Mouse (Mus musculus) heart, embryonic 10.5 days (tissue): Measurements from ENCODE around the gene Tubb2b. TPM values are rescaled to one million over a fixed set of nuclear protein-coding genes. Genes with fewer than 3 reads are reported as not detected.

Experiments used
- DNase-seq: peaks from one replicate; pipeline ENCODE4 v3.0.0-alpha.2; 2017; ENCODE audit warnings: low spot score
- H3K27ac ChIP-seq: fragments of 300-500 bp; sonication (generic); 2 replicates; pipeline ENCODE4 v1.5.1; 2016; ENCODE audit warnings: mild to moderate bottlenecking
- H3K27me3 ChIP-seq: fragments of 300-500 bp; sonication (generic); 2 replicates; pipeline ENCODE4 v1.6.1; 2016; ENCODE audit warnings: mild to moderate bottlenecking; ENCODE audit not compliant: poor library complexity, insufficient read depth, severe bottlenecking
- H3K36me3 ChIP-seq: fragments of 300-500 bp; sonication (generic); 2 replicates; pipeline ENCODE4 v1.6.1; 2016; ENCODE audit warnings: mild to moderate bottlenecking, moderate library complexity
- H3K4me1 ChIP-seq: fragments of 300-500 bp; sonication (generic); 2 replicates; pipeline ENCODE4 v1.6.1; 2016; ENCODE audit warnings: mild to moderate bottlenecking
- H3K4me3 ChIP-seq: fragments of 300-500 bp; sonication (generic); 2 replicates; pipeline ENCODE4 v1.5.1; 2016; ENCODE audit warnings: mild to moderate bottlenecking, moderate library complexity
- H3K9me3 ChIP-seq: fragments of 300-500 bp; sonication (generic); 2 replicates; pipeline ENCODE4 v1.6.1; 2016; ENCODE audit warnings: mild to moderate bottlenecking, moderate library complexity
- WGBS: fragments of 180-500 bp; shearing (Covaris S2); methylation state at CpG from one replicate; pipeline ENCODE4 v1.1.7; 2016; 5-methylcytosine and 5-hydroxymethylcytosine counted together
- polyA plus RNA-seq: library from polyadenylated mRNA; unstranded; fragments of >200 nt; fragmentation: Nextera tagmentation; extraction: Ambion mirVana; gene quantifications from 2 replicates; pipeline ENCODE4 v1.2.1, GENCODE M21; 2016

Tubb2b gene
- 18.8 and 30.7 TPM in 2 replicates for polyA plus RNA-seq

DNA sequence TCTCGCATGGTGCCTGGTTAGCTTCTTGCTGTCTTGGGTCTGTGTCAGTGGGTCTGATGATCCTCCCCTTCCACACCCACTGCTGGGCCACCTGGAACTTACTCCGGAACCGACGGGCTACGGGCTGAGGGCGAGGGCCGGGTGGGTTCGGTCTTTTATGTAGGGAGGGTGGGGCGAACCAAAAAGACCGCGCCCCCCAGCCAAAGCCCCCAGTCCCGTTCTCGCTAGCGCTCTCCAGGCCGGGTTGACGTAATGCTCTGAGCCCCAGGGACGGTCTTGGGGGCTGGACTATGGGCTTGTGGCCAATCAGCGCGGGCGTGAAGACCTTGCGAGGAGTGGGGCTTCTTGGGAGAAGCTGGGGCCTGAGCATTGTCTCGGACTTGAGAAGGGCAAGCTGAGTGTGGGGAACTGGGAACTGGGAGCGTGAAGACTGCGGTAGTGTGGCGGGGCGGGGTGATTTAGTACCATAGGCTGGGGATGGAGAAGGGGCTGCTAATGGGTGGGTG, at the start of gene Tubb2b:
Tubb2b (minus strand) TSS at position 241 of the 506 bp plus-strand sequence.
- Histone ChIP-seq H3K27me3 (peaks cover 9% of the 10 kb centered on the region; the same call in 1 of the 2 replicates), H3K4me1 (peaks cover 40% of the 10 kb centered on the region), H3K9me3 (no peaks in the 10 kb centered on the region), H3K36me3 (peaks cover 8% of the 10 kb centered on the region; the same call in 1 of the 2 replicates), H3K4me3 (peak within 1 kb of the TSS; percentile 80), H3K27ac (peak within 1 kb of the TSS; percentile 89)
- DNase-seq: peak; percentile 96
- WGBS: 1% methylated on average over 26 of the region's 26 CpGs

DNA sequence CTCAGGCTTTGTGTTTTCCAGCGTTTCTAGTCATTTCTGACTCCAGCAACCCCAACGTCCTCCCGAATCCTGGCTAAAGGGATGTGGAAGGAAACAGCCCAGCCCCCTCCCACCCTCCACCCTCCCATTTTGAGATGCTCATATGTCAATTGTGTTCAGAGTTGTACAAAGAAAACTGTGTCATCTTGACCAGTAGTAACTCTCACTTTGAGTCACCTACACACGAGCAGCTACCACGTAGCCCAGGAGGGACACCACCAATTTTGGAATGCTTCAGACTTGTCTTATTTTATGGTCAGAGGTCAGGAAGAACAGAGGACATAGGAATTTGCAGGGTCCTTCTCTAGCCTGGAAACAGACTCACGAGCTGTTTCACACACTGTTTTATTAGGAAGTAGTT, 43.8 kb upstream of the Tubb2b start:
- H3K36me3 ChIP-seq: peaks cover 3% of the 10 kb centered on the region; the same call in 1 of the 2 replicates
- H3K27ac ChIP-seq: no peak overlapping the region
- no peaks in the 10 kb centered on the region for H3K9me3 ChIP-seq
- H3K4me3 ChIP-seq: no peak overlapping the region
- 89% methylated on average over 6 of the region's 6 CpGs for WGBS
- no peaks in the 10 kb centered on the region for H3K27me3 ChIP-seq
- H3K4me1 ChIP-seq: no peaks in the 10 kb centered on the region; the same call in 1 of the 2 replicates
- DNase-seq: no peak

DNA sequence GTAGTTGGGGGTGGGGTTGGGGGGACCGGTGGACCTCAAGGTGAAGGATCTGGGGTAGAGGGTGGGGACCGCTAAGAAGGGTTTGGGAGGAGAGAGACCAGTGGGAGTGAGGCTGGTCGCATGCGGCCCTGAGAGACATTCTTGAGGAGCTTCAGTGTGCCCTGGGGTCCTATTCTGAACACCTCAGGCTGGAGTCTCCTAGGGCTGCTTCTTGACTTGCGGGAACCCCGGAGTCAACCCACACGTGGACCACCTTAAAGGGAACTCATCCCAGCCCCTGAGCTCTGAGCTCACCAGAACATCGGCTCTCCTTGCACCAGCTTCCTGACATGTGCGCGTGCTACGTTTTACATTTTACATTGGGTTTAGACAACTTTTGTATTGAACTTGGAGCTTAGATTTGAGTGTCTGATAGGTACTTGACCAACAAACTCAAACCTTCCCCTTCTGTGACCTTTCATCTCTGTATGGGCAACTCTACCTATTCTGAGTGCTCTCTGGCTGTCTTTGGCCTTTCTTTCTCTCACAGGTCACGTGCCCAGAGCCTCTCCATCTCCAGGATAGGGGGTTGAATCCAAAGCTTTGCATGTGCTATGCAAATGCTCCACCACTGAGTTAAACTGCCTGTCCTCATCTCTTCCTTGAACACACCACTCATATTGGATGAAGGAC, 33.2 kb upstream of the Tubb2b start:
- peaks cover 13% of the 10 kb centered on the region for H3K4me1 ChIP-seq
- WGBS: 43% methylated on average over 12 of the region's 12 CpGs
- no peak for DNase-seq
- H3K4me3 ChIP-seq: peak overlapping the region; percentile 78
- H3K27me3 ChIP-seq: no peaks in the 10 kb centered on the region
- H3K27ac ChIP-seq: peak overlapping the region; percentile 93
- H3K9me3 ChIP-seq: no peaks in the 10 kb centered on the region
- peaks cover 10% of the 10 kb centered on the region for H3K36me3 ChIP-seq

DNA sequence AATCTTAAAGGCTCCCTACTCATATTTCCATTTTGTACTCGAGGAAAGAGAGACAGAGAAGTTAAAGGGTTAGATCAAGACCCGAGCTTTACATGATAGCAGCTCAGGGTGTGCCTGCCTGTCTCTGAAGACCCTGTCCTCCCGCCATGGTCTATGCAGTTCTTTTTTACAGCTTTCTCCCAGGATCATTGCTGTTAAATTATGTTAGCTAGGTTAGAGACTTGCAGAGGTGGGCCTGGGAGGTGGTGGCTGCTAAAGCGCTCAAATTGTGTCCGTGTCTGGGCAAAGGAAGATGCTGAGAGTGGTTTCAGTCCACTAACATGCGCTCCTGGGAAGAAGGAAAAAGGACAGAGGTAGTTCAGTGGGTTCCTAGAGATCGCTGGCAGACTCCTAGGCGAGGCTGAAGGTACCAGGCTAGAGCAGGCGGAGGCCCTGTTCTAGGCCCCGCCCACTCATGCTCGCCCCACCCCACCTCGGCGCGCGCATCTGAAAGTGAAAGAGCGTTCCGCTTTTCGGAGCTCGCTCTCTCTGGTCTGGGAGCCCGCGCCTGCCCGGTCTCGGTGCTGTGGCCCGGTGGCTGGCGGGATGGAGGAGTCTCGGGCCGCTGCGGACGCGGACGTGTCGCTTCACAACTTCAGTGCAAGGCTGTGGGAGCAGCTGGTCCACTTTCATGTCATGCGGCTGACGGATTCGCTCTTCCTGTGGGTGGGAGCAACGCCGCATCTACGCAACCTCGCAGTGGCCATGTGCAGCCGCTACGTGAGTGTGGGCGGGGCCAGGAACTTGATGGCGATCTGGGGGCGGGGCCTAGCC, 32.4 kb upstream of the Tubb2b start, which contains the start of gene Psmg4:
Psmg4 (plus strand) TSS at position 474 of the 813 bp plus-strand sequence.
- peak within 1 kb of the TSS; percentile 93 for H3K27ac ChIP-seq
- DNase-seq: peak; percentile 97
- no peaks in the 10 kb centered on the region for H3K27me3 ChIP-seq
- H3K4me1 ChIP-seq: peaks cover 13% of the 10 kb centered on the region
- peak within 1 kb of the TSS; percentile 78 for H3K4me3 ChIP-seq
- no peaks in the 10 kb centered on the region for H3K9me3 ChIP-seq
- 2% methylated on average over 44 of the region's 44 CpGs for WGBS
- H3K36me3 ChIP-seq: peaks cover 10% of the 10 kb centered on the region

DNA sequence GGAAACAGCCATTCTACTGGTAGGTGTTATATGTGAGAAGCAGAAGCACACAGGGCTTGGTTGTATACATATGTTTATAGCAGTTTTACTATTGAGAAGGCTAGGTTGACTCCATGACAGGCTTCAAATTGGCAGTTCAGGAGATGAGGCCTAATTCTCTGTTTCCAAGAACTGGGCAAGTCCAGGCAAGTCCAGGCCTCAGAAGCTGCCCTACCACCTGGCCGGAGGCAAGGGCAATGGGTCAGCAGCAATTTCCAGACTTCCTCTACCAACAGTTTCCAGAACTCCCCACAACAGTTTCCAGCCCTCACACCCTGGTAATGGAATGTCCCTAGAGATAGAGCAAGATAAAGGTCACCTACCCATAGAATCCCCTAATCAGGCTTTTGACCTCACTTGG, 29.7 kb upstream of the Tubb2b start:
- no peak for DNase-seq
- H3K27me3 ChIP-seq: no peaks in the 10 kb centered on the region
- 85% methylated on average over 1 of the region's 1 CpGs for WGBS
- H3K27ac ChIP-seq: no peak overlapping the region
- H3K36me3 ChIP-seq: no peaks in the 10 kb centered on the region
- peaks cover 26% of the 10 kb centered on the region for H3K4me1 ChIP-seq
- no peak overlapping the region for H3K4me3 ChIP-seq
- no peaks in the 10 kb centered on the region for H3K9me3 ChIP-seq

DNA sequence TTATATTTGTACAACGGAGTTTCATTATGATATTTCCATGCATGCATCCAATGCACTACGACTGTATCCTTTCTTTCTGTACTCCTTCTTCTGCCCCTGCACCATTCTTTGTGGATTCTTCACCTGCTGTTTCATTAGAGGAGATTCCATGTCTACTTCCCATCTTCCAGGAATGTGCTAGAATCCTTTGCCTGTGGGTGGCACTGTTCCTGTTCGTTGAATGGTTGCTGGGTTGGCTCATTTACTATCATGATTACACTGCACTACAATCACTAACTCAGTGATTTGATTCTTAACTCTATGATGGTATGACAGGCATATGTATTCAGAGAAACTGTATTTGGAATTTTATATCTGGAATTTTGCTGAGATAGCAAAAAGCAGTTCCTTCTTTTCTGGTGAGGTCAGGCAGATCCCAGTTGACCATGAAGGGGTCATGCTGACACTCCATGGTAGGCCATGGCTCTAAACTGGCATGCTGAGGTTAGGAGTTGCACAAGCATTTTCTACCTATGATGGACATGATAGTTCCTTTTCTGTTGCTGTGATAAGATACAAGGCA, 27.4 kb upstream of the Tubb2b start:
- H3K4me1 ChIP-seq: peaks cover 29% of the 10 kb centered on the region; the same call in 1 of the 2 replicates
- no peak overlapping the region for H3K4me3 ChIP-seq
- WGBS: 86% methylated on average over 3 of the region's 3 CpGs
- H3K36me3 ChIP-seq: no peaks in the 10 kb centered on the region
- no peaks in the 10 kb centered on the region for H3K9me3 ChIP-seq
- no peak for DNase-seq
- no peaks in the 10 kb centered on the region for H3K27me3 ChIP-seq
- no peak overlapping the region for H3K27ac ChIP-seq

DNA sequence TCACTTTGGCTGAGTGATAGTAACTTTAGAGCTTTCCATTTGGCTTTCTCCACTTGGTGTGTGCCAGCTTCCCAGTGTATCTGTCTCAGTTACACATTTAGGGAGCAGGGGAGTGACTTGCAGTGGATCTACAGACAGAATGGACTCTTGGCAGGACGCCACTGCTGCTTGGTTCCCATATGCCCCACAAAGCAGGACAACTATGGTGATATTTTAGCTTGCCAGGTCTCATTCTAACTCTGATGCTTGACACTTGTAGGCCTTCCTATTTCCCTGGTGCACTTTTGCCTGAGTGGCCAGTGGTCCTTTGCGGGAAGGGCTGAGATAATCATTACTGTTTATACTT, 26.5 kb upstream of the Tubb2b start:
- Histone ChIP-seq H3K9me3 (no peaks in the 10 kb centered on the region), H3K36me3 (no peaks in the 10 kb centered on the region), H3K27ac (peak overlapping the region; percentile 47; the same call in 1 of the 2 replicates), H3K4me3 (no peak overlapping the region), H3K4me1 (peaks cover 23% of the 10 kb centered on the region; the same call in 1 of the 2 replicates), H3K27me3 (no peaks in the 10 kb centered on the region)
- WGBS: 79% methylated on average over 2 of the region's 2 CpGs
- no peak for DNase-seq

DNA sequence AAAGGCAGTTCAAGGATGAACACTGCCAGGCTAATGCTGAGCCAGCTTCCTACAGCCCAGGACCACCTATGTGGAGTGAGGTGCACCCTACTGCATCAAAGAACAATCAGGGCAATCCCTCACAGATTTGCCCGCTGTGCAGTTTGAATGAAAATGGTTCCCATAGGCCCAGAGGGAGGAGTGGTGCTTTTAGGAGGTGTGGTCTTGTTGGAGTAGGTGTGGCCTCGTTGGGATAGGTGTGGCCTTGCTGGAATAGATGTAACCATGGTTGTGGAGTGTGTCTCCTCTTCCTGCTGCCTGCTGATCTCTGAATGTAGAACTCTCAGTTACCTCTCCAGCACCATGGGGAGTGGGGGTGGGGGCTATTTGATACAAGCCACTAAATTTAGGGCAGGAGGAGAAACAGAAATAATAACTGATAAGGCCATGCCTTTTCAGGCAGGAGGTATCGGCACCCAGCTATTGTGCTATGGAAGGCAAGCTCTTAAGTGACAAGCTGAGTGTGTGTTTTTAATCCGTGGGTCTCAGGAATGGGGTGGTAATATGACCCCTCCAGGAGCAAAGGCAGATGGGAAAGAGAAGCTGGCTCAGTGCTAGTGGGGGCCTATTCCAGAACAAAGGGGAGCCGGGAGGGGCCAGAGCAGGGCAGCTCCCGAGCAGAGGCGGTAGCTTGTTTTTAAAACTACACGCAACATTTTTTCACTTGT, 26.0 kb upstream of the Tubb2b start:
- Histone ChIP-seq H3K9me3 (no peaks in the 10 kb centered on the region), H3K4me3 (no peak overlapping the region), H3K27ac (peak overlapping the region; percentile 47), H3K27me3 (no peaks in the 10 kb centered on the region), H3K36me3 (no peaks in the 10 kb centered on the region), H3K4me1 (peaks cover 23% of the 10 kb centered on the region; the same call in 1 of the 2 replicates)
- WGBS: 58% methylated on average over 8 of the region's 8 CpGs
- DNase-seq: no peak

DNA sequence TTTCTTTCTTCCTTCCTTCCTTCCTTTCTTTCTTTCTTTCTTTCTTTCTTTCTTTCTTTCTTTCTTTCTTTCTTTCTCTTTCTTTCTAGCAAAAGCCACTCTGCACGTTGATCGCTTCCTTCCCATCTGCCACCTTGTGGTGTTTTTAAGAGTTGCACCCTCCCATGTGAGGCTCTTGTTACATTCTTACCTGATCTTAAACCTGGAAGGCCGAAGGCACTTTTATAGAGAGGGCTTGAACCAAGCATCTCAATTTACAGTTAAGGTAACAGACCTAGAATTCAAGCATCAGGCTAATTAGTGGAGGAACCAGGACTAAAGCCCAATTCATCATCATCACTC, 24.6 kb upstream of the Tubb2b start:
- Histone ChIP-seq H3K4me1 (peaks cover 32% of the 10 kb centered on the region), H3K36me3 (no peaks in the 10 kb centered on the region), H3K4me3 (no peak overlapping the region), H3K9me3 (no peaks in the 10 kb centered on the region), H3K27ac (peak overlapping the region; percentile 76; the same call in 1 of the 2 replicates), H3K27me3 (no peaks in the 10 kb centered on the region)
- DNase-seq: peak; percentile 74
- WGBS: 38% methylated on average over 3 of the region's 3 CpGs

DNA sequence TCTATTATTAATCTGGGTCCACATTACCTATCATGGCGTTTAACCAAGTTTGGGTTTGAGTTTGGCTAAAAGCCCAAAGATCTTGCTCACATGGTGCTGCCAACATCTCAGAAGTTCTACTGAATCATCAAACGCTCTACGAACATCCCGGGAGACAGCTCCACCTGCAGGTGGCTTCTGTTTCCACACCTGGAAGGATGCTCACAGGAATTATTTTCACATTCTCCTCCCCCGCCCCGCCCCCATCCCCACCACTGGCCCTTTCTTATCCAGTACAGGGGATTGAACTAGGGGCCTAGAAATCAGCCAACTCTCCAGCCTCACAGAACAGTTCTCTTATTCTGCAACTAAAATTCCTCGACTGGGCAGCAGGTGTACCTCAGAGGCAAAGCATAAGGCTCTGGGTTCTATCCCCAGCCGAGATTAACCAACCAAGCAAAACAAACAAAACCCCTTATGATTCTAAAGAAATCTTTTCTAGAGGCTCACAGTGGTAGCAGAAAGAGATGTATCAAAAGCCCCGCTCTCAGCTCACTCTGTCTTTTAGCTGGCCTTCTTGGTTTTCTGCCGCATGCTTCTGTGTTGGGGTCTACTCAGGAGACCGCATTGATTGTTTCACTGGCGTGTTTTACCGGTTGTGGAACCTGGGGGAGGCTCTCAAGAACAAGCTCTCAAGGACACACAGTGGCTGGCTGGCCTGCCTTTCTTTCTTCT, 24.1 kb upstream of the Tubb2b start:
- H3K4me1 ChIP-seq: peaks cover 37% of the 10 kb centered on the region
- DNase-seq: peak; percentile 81

DNA sequence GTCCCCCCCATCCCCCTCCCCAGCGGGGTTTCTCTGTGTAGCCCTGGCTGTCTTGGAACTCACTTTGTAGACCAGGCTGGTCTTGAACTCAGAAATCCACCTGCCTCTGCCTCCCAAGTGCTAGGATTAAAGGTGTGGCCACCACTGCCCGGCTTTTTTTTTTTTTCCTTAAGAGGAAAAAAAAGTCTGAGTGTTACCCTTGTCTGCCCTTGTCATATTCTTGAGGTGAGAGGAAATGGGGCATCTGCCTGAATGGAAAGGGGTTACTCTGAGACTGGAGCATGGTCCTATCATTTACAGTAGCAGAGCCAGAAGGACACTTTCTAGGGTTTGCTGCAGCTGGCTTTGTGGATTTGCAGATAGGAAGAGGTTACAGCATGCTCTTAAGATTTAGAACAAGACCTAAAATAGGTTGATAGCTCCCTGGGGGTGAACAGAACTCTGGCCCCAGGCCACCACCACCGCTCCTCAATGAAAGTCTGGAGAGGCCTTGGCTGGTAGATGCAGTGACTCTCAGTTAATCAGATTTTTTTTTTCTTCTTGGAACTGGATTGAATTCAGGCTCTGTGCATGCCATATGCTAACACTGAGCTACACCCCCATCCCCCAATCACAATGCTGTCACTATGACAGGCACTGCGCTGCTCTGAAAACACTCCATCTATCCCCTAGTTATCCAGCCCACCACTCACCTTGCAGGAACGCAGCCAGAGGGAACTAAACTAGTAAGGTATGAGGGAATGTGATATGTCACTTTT, 23.2 kb upstream of the Tubb2b start:
- no peaks in the 10 kb centered on the region for H3K36me3 ChIP-seq
- 66% methylated on average over 5 of the region's 5 CpGs for WGBS
- no peak for DNase-seq
- no peak overlapping the region for H3K4me3 ChIP-seq
- H3K4me1 ChIP-seq: peaks cover 44% of the 10 kb centered on the region
- no peaks in the 10 kb centered on the region for H3K9me3 ChIP-seq
- H3K27me3 ChIP-seq: no peaks in the 10 kb centered on the region
- H3K27ac ChIP-seq: 0 out of 2 replicates have a peak overlapping the region, but pooled peaks have one; percentile 13

More for the DNA sequence above, 24.1 kb upstream of the Tubb2b start:
- WGBS: 46% methylated on average over 13 of the region's 13 CpGs
- H3K4me3 ChIP-seq: no peak overlapping the region
- H3K27me3 ChIP-seq: no peaks in the 10 kb centered on the region
- H3K27ac ChIP-seq: peak overlapping the region; percentile 76
- no peaks in the 10 kb centered on the region for H3K9me3 ChIP-seq
- no peaks in the 10 kb centered on the region for H3K36me3 ChIP-seq
